Comparison of ENCODE assay signal across 10 mouse cellular contexts in genomic region chr15:98608058-98608783, GRCm38 (mm10). TPM values are rescaled to one million over a fixed set of nuclear protein-coding genes. Genes with fewer than 3 reads are reported as not detected.
DNase-seq lines count a peak whose midpoint lies in the region; ATAC-seq lines count a peak whose summit lies in the region.
"Had no signal": no experiment of that assay in that cellular context is flagged by ENCODE, and none has a peak within 500 bp of the region (broad histone marks: within the 10 kb centered on the region; RNA-seq: fewer than 3 reads in every experiment).

No protein-coding gene starts in this region.

- DNase-seq in lung, postnatal 4 days = no peak
- no peak for DNase-seq in embryonic facial prominence, embryonic 14.5 days (ENCODE audit: low spot score)
- no peak for DNase-seq in midbrain, embryonic 10.5 days (ENCODE audit: low spot score)
- DNase-seq in layer of hippocampus, adult 8-10 months (ENCODE audit: low spot score in 2 of 2) = no peak
- DNase-seq in urinary bladder, adult 2 months (ENCODE audit: low spot score) = no peak
- no peak for DNase-seq in left cerebral cortex, postnatal 25 days (ENCODE audit: low spot score in 2 of 2)

- H3K36me3 ChIP-seq in lung, embryonic 15.5 days = peaks cover 14% of the 10 kb centered on the region
- H3K36me3 ChIP-seq in embryonic facial prominence, embryonic 14.5 days (ENCODE audit: control insufficient read depth, insufficient read depth, low read length) = peaks cover 16% of the 10 kb centered on the region
- H3K36me3 ChIP-seq in hindbrain, embryonic 16.5 days (ENCODE audit: control insufficient read depth, insufficient read depth, low read length) = peaks cover 13% of the 10 kb centered on the region
- H3K36me3 ChIP-seq in midbrain, embryonic 10.5 days = peaks cover 34% of the 10 kb centered on the region

- H3K27ac ChIP-seq in lung, embryonic 15.5 days = peak overlapping the region; percentile 97
- peak overlapping the region; percentile 89; the same call in 1 of the 2 replicates for H3K27ac ChIP-seq in embryonic facial prominence, embryonic 14.5 days (replicated peaks; ENCODE audit: low read depth, low read length)
- no peak overlapping the region; the same call in 1 of the 2 replicates for H3K27ac ChIP-seq in hindbrain, embryonic 16.5 days (ENCODE audit: low read depth, low read length)
- peak overlapping the region; percentile 97 for H3K27ac ChIP-seq in midbrain, embryonic 10.5 days (replicated peaks)

- H3K27me3 ChIP-seq in lung, embryonic 15.5 days = no peaks in the 10 kb centered on the region
- no peaks in the 10 kb centered on the region for H3K27me3 ChIP-seq in embryonic facial prominence, embryonic 14.5 days (replicated peaks; ENCODE audit: control insufficient read depth, insufficient read depth, low read length)
- no peaks in the 10 kb centered on the region for H3K27me3 ChIP-seq in hindbrain, embryonic 16.5 days (replicated peaks; ENCODE audit: control insufficient read depth, insufficient read depth, low read length)
- peaks cover 14% of the 10 kb centered on the region for H3K27me3 ChIP-seq in midbrain, embryonic 10.5 days (ENCODE audit: low read depth, poor library complexity, severe bottlenecking)

- peak overlapping the region; percentile 94 for H3K4me2 ChIP-seq in lung, embryonic 15.5 days
- peak overlapping the region; percentile 87 for H3K4me2 ChIP-seq in embryonic facial prominence, embryonic 14.5 days (ENCODE audit: low read depth, low read length)
- H3K4me2 ChIP-seq in hindbrain, embryonic 16.5 days (ENCODE audit: low read length) = peak overlapping the region; percentile 61

- H3K9ac ChIP-seq in lung, embryonic 15.5 days = peak overlapping the region; percentile 91
- peak overlapping the region; percentile 91 for H3K9ac ChIP-seq in embryonic facial prominence, embryonic 14.5 days (ENCODE audit: low read depth, low read length)
- H3K9ac ChIP-seq in hindbrain, embryonic 16.5 days (ENCODE audit: low read depth, low read length) = peak overlapping the region; percentile 92

- intact Hi-C loops in left cerebral cortex, postnatal 25 days (cut with DNase I) = no loop called here

- peak overlapping the region; percentile 88 for H3K4me3 ChIP-seq in lung, embryonic 15.5 days
- H3K4me3 ChIP-seq in embryonic facial prominence, embryonic 14.5 days (ENCODE audit: low read depth, low read length) = peak overlapping the region; percentile 82
- H3K4me3 ChIP-seq in hindbrain, embryonic 16.5 days (ENCODE audit: low read length) = peak overlapping the region; percentile 90
- H3K4me3 ChIP-seq in midbrain, embryonic 10.5 days = peak overlapping the region; percentile 87

- 8% methylated on average over 9 of the region's 10 CpGs for WGBS in lung, embryonic 15.5 days
- 11% methylated on average over 7 of the region's 10 CpGs for whole genome bisulfite sequencing in embryonic facial prominence, embryonic 14.5 days
- 19% methylated on average over 9 of the region's 10 CpGs for WGBS in hindbrain, embryonic 16.5 days
- 20% methylated on average over 10 of the region's 10 CpGs for WGBS in midbrain, embryonic 10.5 days

- no peak for ATAC-seq in lung, embryonic 15.5 days (ENCODE audit: borderline replicate concordance, extremely low read depth, low FRiP score, low TSS enrichment)
- ATAC-seq in embryonic facial prominence, embryonic 14.5 days (ENCODE audit: low read depth) = no peak
- ATAC-seq in hindbrain, embryonic 16.5 days = no peak

- peaks cover 43% of the 10 kb centered on the region for H3K4me1 ChIP-seq in lung, embryonic 15.5 days
- peaks cover 22% of the 10 kb centered on the region for H3K4me1 ChIP-seq in embryonic facial prominence, embryonic 14.5 days (ENCODE audit: control insufficient read depth, insufficient read depth, low read length)
- H3K4me1 ChIP-seq in hindbrain, embryonic 16.5 days (ENCODE audit: control insufficient read depth, insufficient read depth, low read depth, low read length) = peaks cover 25% of the 10 kb centered on the region
- H3K4me1 ChIP-seq in midbrain, embryonic 10.5 days = peaks cover 42% of the 10 kb centered on the region

- no peaks in the 10 kb centered on the region for H3K9me3 ChIP-seq in lung, embryonic 15.5 days
- no peaks in the 10 kb centered on the region for H3K9me3 ChIP-seq in embryonic facial prominence, embryonic 14.5 days (ENCODE audit: control insufficient read depth, low read length)
- H3K9me3 ChIP-seq in hindbrain, embryonic 16.5 days (ENCODE audit: control insufficient read depth, low read length) = no peaks in the 10 kb centered on the region
- no peaks in the 10 kb centered on the region for H3K9me3 ChIP-seq in midbrain, embryonic 10.5 days (replicated peaks)

RNA-seq across cellular contexts. Expression of gene Adcy6, which starts 1.7 kb away (rescaled TPM):
- 22.4 and 23.2 TPM in 2 replicates for polyA plus RNA-seq in lung, embryonic 15.5 days (2015; fragmentation: Nextera tagmentation; extraction: Ambion mirVana)
- 14.9 and 18.8 TPM in 2 replicates for polyA plus RNA-seq in embryonic facial prominence, embryonic 14.5 days (2014; fragmentation: Nextera tagmentation; extraction: Ambion mirVana)
- polyA plus RNA-seq in hindbrain, embryonic 16.5 days (2015; fragmentation: Nextera tagmentation; extraction: Ambion mirVana) = 9.1 and 10.1 TPM in 2 replicates
- polyA plus RNA-seq in midbrain, embryonic 10.5 days (2016; fragmentation: Nextera tagmentation; extraction: Ambion mirVana) = 11.8 and 12.1 TPM in 2 replicates
- 10 to 100 TPM; 47.3 to 58.6 (median 52.2) TPM for total RNA-seq in layer of hippocampus, adult 8-10 months (2022)
- polyA plus RNA-seq in urinary bladder, adult 2 months (2012; rRNA removed) = 43.2 and 53.3 TPM in 2 replicates
- 10 to 100 TPM; 51.7 to 53.7 TPM for total RNA-seq in left cerebral cortex, postnatal 25 days (2021)

RNA-seq across cellular contexts. Expression of gene Cacnb3, which starts 22.4 kb away (rescaled TPM):
- 26.7 and 27.2 TPM in 2 replicates for polyA plus RNA-seq in lung, embryonic 15.5 days (2015; fragmentation: Nextera tagmentation; extraction: Ambion mirVana)
- polyA plus RNA-seq in embryonic facial prominence, embryonic 14.5 days (2014; fragmentation: Nextera tagmentation; extraction: Ambion mirVana) = 29.0 and 37.0 TPM in 2 replicates
- 129 and 141 TPM in 2 replicates for polyA plus RNA-seq in hindbrain, embryonic 16.5 days (2015; fragmentation: Nextera tagmentation; extraction: Ambion mirVana)
- polyA plus RNA-seq in midbrain, embryonic 10.5 days (2016; fragmentation: Nextera tagmentation; extraction: Ambion mirVana) = 36.1 and 50.9 TPM in 2 replicates
- total RNA-seq in layer of hippocampus, adult 8-10 months (2022) = 100 to 1,000 TPM; 163 to 193 (median 176) TPM
- 75.2 and 79.8 TPM in 2 replicates for polyA plus RNA-seq in urinary bladder, adult 2 months (2012; rRNA removed)
- 100 to 1,000 TPM; 277 to 286 TPM for total RNA-seq in left cerebral cortex, postnatal 25 days (2021)
- total RNA-seq: neutrophil, adult 5-6 weeks had no signal

RNA-seq across cellular contexts. Expression of gene 4930415O20Rik, which starts 37.4 kb away (rescaled TPM):
- not detected in 2 replicates for polyA plus RNA-seq in lung, embryonic 15.5 days (2015; fragmentation: Nextera tagmentation; extraction: Ambion mirVana)
- not detected in 2 replicates for polyA plus RNA-seq in embryonic facial prominence, embryonic 14.5 days (2014; fragmentation: Nextera tagmentation; extraction: Ambion mirVana)
- polyA plus RNA-seq in hindbrain, embryonic 16.5 days (2015; fragmentation: Nextera tagmentation; extraction: Ambion mirVana) = 0.30 and 0.31 TPM in 2 replicates
- polyA plus RNA-seq in midbrain, embryonic 10.5 days (2016; fragmentation: Nextera tagmentation; extraction: Ambion mirVana) = 0.43 TPM in 1 of 2 replicates, not detected in the other
- not detected for total RNA-seq in layer of hippocampus, adult 8-10 months (2022)
- polyA plus RNA-seq in urinary bladder, adult 2 months (2012; rRNA removed) = not detected in 2 replicates
- not detected for total RNA-seq in left cerebral cortex, postnatal 25 days (2021)
- total RNA-seq: neutrophil, adult 5-6 weeks had no signal
- polyA plus RNA-seq: brain, embryonic 14.5 days had no signal

RNA-seq across cellular contexts. Expression of gene Ccnt1, which starts 37.5 kb away (rescaled TPM):
- polyA plus RNA-seq in lung, embryonic 15.5 days (2015; fragmentation: Nextera tagmentation; extraction: Ambion mirVana) = 51.4 and 56.3 TPM in 2 replicates
- 47.9 and 51.3 TPM in 2 replicates for polyA plus RNA-seq in embryonic facial prominence, embryonic 14.5 days (2014; fragmentation: Nextera tagmentation; extraction: Ambion mirVana)
- 58.9 and 69.4 TPM in 2 replicates for polyA plus RNA-seq in hindbrain, embryonic 16.5 days (2015; fragmentation: Nextera tagmentation; extraction: Ambion mirVana)
- polyA plus RNA-seq in midbrain, embryonic 10.5 days (2016; fragmentation: Nextera tagmentation; extraction: Ambion mirVana) = 59.0 and 61.3 TPM in 2 replicates
- total RNA-seq in layer of hippocampus, adult 8-10 months (2022) = 10 to 100 TPM; 37.3 to 43.8 (median 42.7) TPM
- polyA plus RNA-seq in urinary bladder, adult 2 months (2012; rRNA removed) = 14.3 and 16.4 TPM in 2 replicates
- 10 to 100 TPM; 45.5 to 45.9 TPM for total RNA-seq in left cerebral cortex, postnatal 25 days (2021)

RNA-seq across cellular contexts. Expression of gene Ddx23, which starts 54.5 kb away (rescaled TPM):
- polyA plus RNA-seq in lung, embryonic 15.5 days (2015; fragmentation: Nextera tagmentation; extraction: Ambion mirVana) = 22.5 and 22.9 TPM in 2 replicates
- polyA plus RNA-seq in embryonic facial prominence, embryonic 14.5 days (2014; fragmentation: Nextera tagmentation; extraction: Ambion mirVana) = 21.5 and 23.4 TPM in 2 replicates
- 17.8 and 19.7 TPM in 2 replicates for polyA plus RNA-seq in hindbrain, embryonic 16.5 days (2015; fragmentation: Nextera tagmentation; extraction: Ambion mirVana)
- 27.2 and 30.8 TPM in 2 replicates for polyA plus RNA-seq in midbrain, embryonic 10.5 days (2016; fragmentation: Nextera tagmentation; extraction: Ambion mirVana)
- 10 to 100 TPM; 76.3 to 89.4 (median 85.9) TPM for total RNA-seq in layer of hippocampus, adult 8-10 months (2022)
- 34.0 and 45.1 TPM in 2 replicates for polyA plus RNA-seq in urinary bladder, adult 2 months (2012; rRNA removed)
- 10 to 100 TPM; 69.4 to 75.8 TPM for total RNA-seq in left cerebral cortex, postnatal 25 days (2021)
